Mouse (Mus musculus) lung, postnatal 0 days (tissue): ENCODE results near the gene Tlr8.

Experiments
- CTCF ChIP-seq: IDR thresholded peaks from 2 replicates; pipeline ENCODE4 v1.5.1; 2016; ENCODE audit warnings: antibody characterized with exemption, mild to moderate bottlenecking
- EP300 ChIP-seq: IDR thresholded peaks from 2 replicates; pipeline ENCODE4 v1.6.1; 2016; ENCODE audit warnings: antibody characterized with exemption, mild to moderate bottlenecking, control low read depth

DNA sequence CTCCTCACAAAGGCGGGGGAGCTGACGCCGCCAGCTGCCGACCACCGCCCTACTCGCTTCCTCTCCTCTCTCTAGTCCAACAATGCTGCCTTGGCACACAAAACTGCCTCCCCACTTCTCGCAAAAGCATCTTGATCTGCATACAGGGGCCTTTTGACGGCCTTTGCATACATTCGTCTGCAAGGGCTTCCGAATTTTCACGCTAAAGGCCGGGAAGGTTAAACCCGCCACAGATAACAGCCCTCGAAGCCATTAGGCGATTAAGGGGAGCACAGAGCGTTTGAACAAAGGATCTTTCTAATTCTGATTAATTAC is 55.7 kb downstream of the Tlr8 start:
- TF ChIP-seq CTCF, result no peak
- no peak for TF ChIP-seq EP300
